Mouse (Mus musculus): ENCODE results near the gene Mrpl4.
A peak's percentile ranks its signal among the peaks of the same experiment; 100 is the strongest.

Mrpl4 gene

DNA sequence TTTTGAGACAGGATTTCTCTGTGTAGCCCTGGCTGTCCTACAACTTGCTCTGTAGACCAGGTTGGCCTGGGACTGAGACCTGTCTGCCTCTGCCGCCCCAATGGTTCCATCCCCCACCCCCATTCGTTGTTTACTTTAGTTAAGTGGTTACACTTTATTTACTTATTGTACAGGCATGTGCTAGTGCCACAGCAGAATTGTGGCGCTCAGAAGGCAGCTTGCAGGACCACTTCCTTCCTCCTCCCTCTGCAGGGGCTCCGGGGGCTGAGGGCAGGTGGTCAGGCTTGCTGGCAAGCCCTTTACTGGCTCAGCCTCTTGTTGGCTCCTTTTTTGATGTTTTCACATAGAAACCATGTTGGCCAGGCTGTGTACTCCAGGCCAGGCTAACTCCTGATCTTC, 14.6 kb downstream of the Mrpl4 start:
- DNase-seq (ENCODE audit: low spot score): no peak

DNA sequence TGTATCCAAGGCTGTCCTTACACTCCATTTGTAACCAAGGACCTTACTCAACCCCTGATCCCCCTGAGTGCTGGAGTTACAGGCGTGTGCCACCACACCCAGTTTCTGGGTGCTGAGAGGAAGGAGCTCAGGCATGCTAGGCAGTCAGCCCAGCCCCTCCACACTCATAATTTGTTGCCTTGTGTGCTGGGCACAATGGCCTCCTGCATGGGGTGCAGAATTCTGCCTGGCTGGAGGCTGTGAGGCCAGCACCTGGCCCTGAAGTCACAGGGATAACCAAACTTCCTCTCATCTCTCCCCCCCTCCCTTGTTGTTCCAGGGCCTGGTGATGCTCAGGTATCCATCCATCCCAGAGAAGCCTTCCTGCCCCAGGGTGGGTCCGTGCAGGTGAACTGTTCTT, 16.1 kb downstream of the Mrpl4 start:
- DNase-seq (ENCODE audit: low spot score): no peak

DNA sequence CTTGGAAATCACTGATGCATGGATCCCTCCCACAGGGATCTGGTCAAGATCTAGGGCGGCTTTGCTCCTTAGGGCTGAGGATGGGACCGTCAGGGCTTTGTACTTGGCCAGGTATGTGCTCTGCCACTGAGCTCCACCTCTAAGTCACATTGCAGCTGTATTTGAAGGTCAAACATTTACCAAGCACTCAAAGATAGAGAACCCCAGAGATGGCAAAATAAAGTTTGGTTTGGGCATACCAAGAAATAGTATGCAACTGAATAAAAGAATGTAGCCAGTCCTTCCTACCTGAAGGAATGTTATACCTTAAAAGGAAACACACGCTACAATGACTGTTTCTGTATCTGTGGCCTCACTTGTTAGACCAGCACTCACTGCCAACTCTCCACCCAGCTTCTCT, 18.8 kb downstream of the Mrpl4 start:
- DNase-seq (ENCODE audit: low spot score): no peak

DNA sequence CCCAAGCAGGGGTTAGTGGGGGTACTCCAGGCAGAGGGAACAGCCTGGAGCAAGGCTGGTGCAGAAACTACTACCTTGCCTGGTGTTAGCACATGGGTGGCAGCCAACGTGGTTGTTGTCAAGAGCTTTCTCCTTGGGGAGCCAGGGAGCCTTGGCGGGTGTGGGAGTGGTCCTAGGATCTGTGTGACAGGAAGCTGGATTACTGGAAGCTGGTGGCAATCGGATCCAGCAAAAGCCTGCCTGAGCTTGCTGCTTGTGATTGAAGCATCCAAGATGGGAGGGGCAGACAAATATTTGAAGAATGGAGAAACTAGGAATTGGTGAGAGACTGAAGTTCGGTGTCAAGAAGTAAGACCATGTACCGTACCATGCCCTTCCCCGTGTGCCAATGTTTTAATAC, 19.8 kb downstream of the Mrpl4 start:
- DNase-seq (ENCODE audit: low spot score): no peak

DNA sequence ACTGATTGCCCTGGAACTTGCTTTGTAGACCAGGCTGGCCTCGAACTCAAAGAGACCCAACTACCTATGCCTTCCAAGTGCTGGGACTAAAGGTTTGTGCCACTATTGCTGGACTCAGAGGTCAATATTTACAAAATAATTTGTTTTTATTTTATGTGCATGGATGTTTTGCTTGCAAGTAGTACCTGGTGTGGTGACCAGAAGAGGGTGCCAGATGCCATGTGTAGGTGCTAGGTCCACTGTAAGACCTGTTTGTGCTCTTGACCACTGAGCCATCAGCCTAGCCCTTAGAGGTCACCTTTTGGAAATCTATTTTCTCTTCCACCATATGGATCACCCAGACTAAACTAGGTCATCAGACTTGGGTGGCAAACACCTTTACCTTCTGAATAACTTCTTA, 20.2 kb downstream of the Mrpl4 start:
- DNase-seq (ENCODE audit: low spot score): no peak

DNA sequence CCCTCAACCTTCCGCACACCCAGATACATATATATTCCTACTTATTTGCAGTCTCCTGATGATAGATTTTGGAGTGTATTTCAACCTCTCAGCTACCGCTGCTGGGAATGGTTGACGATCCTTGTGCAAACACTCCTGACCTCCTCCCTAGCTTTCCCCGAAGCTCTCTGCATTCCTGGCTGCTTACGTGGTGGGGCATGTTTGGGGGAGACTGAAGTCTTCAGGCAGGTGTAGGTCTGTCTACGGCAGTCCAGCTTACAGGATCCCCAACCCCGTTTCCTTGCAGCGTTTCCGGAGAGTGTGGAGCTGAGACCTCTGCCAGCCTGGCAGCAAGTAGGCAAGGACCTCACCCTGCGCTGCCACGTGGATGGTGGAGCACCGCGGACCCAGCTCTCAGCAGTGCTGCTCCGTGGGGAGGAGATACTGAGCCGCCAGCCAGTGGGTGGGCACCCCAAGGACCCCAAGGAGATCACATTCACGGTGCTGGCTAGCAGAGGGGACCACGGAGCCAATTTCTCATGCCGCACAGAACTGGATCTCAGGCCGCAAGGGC, 22.8 kb downstream of the Mrpl4 start:
- no peak for DNase-seq (ENCODE audit: low spot score)

DNA sequence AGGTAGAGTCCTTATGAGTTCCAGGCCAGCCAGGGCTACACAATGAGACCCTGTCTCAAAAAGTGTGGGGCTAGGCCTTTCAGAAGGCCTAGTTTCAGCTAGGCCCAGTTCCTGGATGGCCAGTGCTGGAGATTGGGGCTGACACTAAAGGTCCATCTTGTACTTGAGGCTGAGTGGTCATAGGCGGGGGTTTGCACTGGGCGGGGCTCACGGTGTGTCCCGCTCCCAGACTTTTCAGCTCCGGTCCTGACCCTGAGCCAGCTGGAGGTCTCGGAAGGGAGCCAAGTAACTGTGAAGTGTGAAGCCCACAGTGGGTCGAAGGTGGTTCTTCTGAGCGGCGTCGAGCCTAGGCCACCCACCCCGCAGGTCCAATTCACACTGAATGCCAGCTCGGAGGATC, 24.3 kb downstream of the Mrpl4 start:
- no peak for DNase-seq (ENCODE audit: low spot score)

DNA sequence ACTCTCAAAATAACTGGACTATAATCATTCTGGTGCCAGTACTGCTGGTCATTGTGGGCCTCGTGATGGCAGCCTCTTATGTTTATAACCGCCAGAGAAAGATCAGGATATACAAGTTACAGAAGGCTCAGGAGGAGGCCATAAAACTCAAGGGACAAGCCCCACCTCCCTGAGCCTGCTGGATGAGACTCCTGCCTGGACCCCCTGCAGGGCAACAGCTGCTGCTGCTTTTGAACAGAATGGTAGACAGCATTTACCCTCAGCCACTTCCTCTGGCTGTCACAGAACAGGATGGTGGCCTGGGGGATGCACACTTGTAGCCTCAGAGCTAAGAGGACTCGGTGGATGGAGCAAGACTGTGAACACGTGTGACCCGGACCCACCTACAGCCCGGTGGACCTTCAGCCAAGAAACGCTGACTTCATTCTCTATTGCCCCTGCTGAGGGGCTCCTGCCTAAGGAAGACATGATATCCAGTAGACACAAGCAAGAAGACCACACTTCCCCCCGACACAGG, 25.3 kb downstream of the Mrpl4 start:
- no peak for DNase-seq (ENCODE audit: low spot score)

DNA sequence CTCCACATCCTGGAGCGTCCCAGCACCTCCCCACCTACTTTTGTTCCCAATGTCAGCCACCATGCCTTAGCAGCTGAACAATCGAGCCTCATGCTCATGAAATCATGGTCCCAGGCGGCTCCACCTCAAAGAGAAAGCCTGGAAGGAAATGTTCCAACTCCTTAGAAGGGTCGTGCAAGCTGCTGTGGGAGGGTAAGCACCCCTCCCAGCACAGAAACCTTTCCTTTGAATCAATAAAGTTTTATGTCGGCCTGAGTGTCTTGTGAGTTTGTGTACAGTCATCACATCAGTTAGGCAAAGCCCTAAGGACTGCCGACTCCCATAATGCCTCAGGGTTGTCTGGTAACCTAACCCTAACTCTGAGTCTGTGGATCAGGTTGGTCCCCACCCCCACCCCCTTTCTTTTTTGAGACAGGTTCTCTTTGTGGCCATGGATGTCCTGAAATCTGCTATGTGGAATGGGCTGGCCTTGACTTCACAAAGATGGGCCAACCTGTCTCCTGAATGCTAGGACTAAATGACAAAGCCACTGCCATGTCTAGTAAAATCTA, 26.1 kb downstream of the Mrpl4 start:
- no peak for DNase-seq (ENCODE audit: low spot score)

DNA sequence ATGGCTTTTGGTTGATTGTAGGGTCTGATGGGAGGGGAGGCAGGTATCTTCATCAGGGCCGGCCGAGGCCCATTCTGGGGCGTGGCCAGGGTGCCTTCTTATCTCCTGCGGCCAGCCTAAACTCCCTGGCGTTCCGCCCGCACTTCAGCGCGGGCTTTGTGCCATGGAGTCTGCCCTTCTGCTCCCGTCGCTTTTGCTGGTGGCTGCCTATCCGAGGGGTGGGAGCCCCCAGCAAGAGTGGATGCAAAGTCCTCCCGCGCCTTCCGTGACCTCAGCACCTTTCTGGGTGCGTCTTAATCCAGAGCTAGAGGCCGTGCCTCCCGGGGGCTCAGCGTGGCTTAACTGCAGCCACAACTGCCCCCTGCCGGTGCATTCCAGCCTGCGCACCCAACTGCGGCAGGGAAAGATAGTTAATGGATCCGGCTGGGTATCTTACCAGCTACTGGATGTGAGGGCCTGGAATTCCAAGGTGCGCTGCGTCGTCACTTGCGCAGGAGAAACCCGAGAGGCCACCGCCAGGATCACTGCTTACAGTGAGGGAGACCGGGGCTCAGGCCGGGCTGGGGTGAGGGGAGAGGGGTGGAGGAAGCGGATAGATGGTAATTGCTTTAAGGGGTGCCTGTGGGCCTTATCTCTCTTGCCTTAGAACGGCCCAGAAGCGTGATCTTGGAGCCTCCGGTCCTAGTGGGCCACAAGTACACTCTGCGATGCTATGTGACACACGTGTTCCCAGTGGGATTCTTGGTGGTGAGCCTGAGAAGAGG, 26.9 kb downstream of the Mrpl4 start, which contains the start of gene Icam4:
Gene Icam4 (plus strand): TSS at position 83 of the 764 bp plus-strand sequence.
- DNase-seq (ENCODE audit: low spot score): peak; percentile 82

DNA sequence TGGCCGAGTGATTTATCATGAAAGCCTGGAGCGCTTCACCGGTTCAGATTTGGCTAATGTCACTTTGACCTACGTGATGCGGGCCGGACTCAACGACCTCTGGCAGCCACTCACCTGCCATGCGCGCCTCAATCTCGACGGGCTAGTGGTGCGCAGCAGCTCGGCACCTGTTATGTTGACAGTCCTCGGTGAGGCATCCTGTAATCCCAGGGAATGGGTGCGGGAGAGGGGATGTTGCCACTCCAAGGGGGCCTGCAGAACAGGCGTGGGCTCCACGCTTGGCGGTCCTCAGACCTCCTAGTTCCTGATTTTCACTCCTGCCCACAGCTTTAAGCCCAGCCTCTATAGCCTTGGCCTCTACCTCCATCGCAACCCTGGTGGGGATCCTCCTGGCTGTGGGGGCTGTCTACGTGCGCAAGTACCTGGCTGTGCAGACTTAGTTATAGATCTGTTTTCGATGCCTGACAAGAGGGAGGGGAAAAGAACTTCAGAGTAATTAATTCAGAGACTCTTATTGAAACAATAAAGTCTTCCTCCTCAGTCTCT, 27.6 kb downstream of the Mrpl4 start:
- DNase-seq (ENCODE audit: low spot score): peak; percentile 14

DNA sequence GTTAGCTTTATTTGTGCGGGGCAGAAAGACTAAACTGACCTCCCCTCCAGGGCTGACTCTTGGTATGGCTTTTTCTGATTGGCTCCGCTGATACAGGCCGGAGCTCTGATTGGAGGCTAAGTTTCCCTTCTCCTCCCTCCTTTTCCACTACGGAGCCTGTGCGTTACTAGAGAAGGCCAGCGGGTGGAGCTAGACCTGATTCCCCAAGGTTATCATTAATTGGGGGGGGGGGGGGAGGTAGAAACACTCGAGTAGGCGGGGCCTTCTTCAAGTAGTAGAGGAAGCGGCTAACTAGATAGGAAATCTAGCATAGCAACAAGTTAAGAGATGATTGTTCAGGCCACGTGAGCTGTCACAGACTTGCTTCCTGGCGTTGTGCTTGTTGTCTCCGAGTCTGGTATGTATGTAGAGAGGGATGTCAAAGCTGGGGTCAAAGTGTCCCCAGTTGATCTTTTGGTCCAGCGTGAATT, 28.3 kb downstream of the Mrpl4 start:
- peak; percentile 87 for DNase-seq (ENCODE audit: low spot score)

DNA sequence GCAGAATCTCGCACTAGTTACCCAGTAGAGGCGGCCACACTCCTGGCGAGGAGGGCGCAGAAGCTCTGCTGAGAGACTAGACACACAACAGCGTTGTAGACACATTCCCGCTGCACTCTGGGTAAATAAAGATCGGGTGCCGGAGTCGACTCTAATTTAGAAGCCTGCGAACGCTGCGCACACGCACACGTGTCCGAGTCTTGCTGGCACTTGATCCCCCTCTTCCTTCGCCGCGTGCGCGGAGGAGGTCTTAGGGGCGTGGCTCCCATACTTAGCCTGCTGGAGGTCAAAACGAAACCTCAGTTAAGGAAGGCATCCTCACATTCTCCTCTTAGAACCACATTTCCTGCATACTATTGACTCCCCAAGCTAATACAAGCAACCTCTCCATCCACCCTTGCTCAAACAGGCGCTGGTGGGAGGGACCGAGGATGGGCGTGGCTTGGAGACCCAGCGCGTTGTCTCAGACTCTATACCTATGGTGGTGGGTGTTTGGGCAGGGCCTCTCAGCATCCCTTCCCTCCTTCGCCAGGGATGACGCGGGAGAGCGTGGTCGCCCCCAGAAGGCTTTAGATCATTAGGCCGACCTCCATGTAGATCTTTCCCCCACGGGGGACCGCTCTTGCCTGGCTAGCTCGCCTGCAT, 28.8 kb downstream of the Mrpl4 start:
- DNase-seq (ENCODE audit: low spot score): peak; percentile 70

DNA sequence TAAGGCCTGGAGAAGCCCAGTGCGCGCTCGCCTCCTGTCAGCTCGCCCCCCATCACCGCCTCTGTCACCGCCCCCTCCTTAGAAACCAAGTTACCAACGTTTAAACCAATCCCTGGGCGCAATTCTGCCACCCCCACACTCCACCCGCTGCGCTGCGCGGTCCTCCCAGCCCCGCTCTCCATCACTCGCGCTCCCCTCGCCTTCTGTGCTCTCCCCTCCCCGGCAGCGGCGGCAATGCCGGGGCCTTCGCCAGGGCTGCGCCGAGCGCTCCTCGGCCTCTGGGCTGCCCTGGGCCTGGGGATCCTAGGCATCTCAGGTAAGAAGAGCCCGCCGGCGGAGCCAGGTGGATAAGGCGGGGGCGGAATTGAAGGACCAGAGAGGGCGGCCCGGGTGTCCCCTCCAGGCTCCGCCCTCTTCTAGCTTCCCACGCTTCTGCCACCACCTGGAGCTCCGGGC, 29.4 kb downstream of the Mrpl4 start, which contains the start of gene Icam5:
Gene Icam5 (plus strand): TSS at position 178 of the 456 bp plus-strand sequence.
- peak; percentile 30 for DNase-seq (ENCODE audit: low spot score)

DNA sequence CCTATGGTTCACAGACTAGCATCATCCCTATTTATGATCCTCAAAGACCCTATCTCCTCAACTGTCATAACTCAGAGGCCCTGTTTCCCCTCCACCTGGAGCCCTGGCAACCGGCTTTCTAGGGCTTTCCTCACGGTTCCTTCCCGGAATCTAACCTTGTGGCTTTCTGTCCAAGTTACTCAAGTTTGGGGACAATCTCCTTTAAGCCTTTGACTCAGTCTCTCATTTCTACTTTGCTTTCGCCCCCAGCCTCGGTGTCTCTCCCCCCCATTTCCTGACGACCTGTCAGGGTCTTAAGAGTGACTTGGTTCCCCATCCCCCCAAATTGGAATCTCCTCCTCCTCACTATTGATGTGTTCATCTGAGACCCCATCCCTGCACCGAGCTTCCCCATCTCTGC, 30.0 kb downstream of the Mrpl4 start:
- no peak for DNase-seq (ENCODE audit: low spot score)

DNA sequence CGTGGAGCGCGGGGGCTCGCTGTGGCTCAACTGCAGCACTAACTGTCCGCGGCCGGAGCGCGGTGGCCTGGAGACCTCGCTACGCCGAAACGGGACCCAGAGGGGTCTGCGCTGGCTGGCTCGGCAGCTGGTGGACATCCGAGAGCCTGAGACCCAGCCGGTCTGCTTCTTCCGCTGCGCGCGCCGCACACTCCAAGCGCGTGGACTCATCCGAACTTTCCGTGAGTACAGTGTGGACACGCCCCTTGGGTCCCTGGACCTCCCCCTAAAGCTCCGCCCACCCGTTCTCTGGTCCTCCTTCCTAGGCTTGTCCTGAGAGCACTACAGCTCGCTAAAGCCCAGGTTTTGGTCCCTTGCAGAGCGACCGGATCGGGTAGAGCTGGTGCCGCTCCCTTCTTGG, 30.6 kb downstream of the Mrpl4 start:
- peak; percentile 79 for DNase-seq (ENCODE audit: low spot score)

DNA sequence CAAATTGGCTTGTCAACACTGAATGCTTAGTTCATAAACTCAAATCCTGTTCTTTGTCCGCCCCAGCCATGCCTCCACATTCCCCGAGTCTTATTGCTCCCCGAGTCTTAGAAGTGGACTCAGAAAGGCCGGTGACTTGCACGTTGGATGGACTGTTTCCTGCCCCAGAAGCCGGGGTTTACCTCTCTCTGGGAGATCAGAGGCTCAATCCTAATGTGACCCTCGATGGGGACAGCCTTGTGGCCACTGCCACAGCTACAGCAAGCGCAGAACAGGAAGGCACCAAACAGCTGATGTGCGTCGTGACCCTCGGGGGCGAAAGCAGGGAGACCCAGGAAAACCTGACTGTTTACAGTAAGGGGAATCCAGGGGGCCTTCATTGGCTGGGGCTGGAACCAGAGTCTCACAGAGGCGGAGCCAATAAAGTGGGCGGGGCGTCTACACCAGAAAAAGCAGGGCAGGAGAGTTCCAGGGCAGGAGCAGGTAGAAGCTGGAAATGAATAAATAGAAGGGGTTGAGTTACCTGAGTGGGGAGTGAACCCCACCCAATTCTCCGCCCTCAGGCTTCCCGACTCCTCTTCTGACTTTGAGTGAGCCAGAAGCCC, 32.0 kb downstream of the Mrpl4 start:
- no peak for DNase-seq (ENCODE audit: low spot score)

DNA sequence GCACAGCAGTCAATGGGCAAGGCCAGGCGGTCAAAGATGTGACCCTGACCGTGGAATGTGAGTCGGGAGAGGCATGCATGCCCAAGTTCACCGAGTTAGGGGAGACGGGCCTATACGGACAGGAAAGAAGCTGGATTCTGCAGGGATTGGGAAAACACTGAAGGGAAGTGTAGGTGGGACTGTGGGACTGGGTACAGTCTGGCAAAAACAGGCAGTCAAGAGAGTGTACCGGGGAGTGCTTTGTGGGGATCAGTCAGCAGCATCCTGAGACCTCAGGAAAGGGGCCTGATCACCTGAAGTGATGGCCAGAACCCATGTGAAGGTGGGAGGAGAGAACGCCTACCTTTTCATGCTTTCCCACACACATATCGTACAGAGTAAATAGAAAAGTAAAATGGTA, 33.0 kb downstream of the Mrpl4 start:
- no peak for DNase-seq (ENCODE audit: low spot score)

DNA sequence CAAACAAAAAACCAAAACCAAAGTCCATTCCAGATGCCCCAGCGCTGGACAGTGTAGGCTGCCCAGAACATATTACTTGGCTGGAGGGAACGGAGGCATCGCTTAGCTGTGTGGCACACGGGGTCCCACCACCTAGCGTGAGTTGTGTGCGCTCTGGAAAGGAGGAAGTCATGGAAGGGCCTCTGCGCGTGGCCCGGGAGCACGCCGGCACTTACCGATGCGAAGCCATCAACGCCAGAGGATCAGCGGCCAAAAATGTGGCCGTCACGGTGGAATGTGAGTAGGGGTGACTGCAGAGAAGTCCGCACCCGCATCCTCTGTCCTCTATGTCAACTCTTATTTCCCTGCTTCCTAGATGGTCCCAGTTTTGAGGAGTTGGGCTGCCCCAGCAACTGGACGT, 33.6 kb downstream of the Mrpl4 start:
- no peak for DNase-seq (ENCODE audit: low spot score)

DNA sequence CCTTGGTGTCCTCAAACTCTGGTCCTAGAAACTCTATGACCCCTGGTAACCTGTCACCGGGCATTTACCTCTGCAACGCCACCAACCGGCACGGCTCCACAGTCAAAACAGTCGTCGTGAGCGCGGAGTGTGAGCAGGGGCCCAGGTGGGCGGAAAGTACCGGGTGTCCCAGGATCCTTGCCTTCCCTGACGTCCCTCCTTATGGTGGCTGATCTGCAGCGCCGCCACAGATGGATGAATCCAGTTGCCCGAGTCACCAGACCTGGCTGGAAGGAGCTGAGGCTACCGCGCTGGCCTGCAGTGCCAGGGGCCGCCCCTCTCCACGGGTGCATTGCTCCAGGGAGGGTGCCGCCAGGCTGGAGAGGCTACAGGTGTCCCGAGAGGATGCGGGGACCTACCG, 34.1 kb downstream of the Mrpl4 start:
- DNase-seq (ENCODE audit: low spot score): no peak

DNA sequence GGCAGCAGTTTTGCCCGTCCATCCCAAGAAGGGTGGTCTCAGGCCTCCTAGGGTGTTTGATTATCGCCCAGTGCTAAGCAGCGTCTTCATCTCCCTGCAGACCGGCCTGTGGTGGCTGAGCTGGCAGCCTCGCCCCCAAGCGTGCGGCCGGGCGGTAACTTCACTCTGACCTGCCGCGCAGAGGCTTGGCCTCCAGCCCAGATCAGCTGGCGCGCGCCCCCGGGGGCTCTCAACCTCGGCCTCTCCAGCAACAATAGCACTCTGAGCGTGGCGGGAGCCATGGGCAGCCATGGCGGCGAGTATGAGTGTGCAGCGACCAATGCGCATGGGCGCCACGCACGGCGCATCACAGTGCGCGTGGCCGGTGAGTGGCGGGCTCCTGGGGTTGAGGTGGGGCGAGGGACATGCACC, 34.9 kb downstream of the Mrpl4 start:
- DNase-seq (ENCODE audit: low spot score): no peak

DNA sequence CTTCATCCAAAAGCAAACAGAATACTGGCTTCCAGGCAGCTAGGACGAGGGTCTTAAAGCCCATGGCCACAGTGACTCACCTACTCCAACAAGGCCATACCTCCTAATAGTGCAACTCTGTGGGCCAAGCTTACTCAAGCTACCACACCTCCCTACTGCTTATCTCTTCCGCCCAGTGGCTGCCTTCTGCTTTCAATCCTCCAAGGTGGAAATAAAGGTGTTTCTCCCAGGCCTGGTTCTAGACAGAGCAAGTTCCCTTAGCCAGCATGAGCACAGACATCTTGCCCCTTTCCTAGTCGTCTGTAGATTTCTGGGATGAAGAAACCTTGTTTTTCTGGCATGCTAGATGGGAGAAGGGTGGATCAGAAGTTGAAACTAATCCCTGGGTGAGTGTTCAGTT, 37.2 kb downstream of the Mrpl4 start:
- no peak for DNase-seq (ENCODE audit: low spot score)
